Mouse (Mus musculus): ENCODE data around the gene Lpp. TPM values are rescaled to one million over a fixed set of nuclear protein-coding genes. Genes with fewer than 3 reads are reported as not detected.

Lpp gene
- total and polyA plus RNA-seq, 2 experiments from 2014 or later, result 7.9 to 15.9 TPM

DNA sequence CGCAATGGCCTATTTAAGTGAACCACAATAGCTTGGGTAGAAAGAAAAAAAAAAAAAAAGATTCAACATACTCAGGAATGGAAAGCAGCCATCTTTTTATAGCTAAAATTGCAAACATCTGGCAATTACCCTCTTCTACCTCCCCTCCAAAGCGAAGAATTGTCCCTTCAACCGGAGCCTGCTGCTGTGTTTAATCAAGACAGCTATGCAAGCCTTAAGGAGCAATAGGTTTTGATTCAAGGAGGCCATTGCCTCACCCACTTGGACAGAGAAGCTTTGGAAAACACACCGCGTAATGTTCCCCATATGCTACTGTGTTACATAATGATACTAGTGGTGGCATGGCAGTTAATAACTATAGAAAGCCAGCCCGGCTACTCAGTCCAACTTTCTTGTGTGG is 226.2 kb downstream of the Lpp start:
- 94% methylated on average over 6 of the region's 6 CpGs for WGBS

DNA sequence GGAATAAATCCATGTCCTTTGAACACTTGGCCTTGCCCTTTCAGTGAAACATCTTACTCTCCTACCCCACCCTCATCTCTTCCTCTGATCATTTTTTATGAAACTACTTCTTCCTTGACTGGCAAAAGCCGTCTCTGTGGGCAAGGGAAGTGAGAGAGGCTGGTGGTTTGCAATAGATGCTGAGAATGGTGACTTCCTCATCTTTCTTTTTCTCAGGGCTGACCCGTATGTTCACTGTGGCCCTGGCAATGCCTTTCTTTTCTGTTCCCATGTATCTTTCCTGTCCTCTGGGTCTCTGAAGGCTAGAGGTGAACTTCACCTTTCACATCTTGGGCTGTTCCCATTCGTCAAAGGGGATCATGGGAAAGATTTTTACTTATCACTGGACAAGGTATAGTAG is 226.7 kb downstream of the Lpp start:
- 87% methylated on average over 3 of the region's 3 CpGs for WGBS
- Histone ChIP-seq H3K9ac (replicated peaks; ENCODE audit: low read length, poor library complexity, severe bottlenecking) (no peak overlapping the region), H3K27me3 (ENCODE audit: insufficient read depth, low read length) (no peaks in the 10 kb centered on the region), H3K9me3 (ENCODE audit: low read length) (no peaks in the 10 kb centered on the region), H3K4me2 (ENCODE audit: low read depth, low read length, poor library complexity, severe bottlenecking) (no peak overlapping the region), H3K36me3 (ENCODE audit: insufficient read depth, low read length) (no peaks in the 10 kb centered on the region), H3K27ac (ENCODE audit: low read depth, low read length) (no peak overlapping the region), H3K4me1 (ENCODE audit: insufficient read depth, low read length) (peaks cover 9% of the 10 kb centered on the region; the same call in 1 of the 2 replicates), H3K4me3 (ENCODE audit: low read depth, low read length) (no peak overlapping the region)
- no peak for TF ChIP-seq CTCF (IDR thresholded peaks at IDR 0.05)
- DNase-seq (ENCODE audit: low spot score), result no peak
- ATAC-seq (ENCODE audit: low FRiP score), result no peak

More for the DNA sequence above, 226.2 kb downstream of the Lpp start:
- Histone ChIP-seq H3K36me3 (ENCODE audit: insufficient read depth, low read length) (no peaks in the 10 kb centered on the region), H3K4me3 (ENCODE audit: low read depth, low read length) (no peak overlapping the region), H3K27me3 (ENCODE audit: insufficient read depth, low read length) (no peaks in the 10 kb centered on the region), H3K9me3 (ENCODE audit: low read length) (no peaks in the 10 kb centered on the region), H3K4me2 (ENCODE audit: low read depth, low read length, poor library complexity, severe bottlenecking) (no peak overlapping the region), H3K27ac (ENCODE audit: low read depth, low read length) (no peak overlapping the region), H3K9ac (replicated peaks; ENCODE audit: low read length, poor library complexity, severe bottlenecking) (no peak overlapping the region), H3K4me1 (ENCODE audit: insufficient read depth, low read length) (peaks cover 5% of the 10 kb centered on the region; the same call in 1 of the 2 replicates)
- no peak for TF ChIP-seq CTCF (IDR thresholded peaks at IDR 0.05)
- ATAC-seq (ENCODE audit: low FRiP score) (no peak), DNase-seq (ENCODE audit: low spot score) (no peak)

DNA sequence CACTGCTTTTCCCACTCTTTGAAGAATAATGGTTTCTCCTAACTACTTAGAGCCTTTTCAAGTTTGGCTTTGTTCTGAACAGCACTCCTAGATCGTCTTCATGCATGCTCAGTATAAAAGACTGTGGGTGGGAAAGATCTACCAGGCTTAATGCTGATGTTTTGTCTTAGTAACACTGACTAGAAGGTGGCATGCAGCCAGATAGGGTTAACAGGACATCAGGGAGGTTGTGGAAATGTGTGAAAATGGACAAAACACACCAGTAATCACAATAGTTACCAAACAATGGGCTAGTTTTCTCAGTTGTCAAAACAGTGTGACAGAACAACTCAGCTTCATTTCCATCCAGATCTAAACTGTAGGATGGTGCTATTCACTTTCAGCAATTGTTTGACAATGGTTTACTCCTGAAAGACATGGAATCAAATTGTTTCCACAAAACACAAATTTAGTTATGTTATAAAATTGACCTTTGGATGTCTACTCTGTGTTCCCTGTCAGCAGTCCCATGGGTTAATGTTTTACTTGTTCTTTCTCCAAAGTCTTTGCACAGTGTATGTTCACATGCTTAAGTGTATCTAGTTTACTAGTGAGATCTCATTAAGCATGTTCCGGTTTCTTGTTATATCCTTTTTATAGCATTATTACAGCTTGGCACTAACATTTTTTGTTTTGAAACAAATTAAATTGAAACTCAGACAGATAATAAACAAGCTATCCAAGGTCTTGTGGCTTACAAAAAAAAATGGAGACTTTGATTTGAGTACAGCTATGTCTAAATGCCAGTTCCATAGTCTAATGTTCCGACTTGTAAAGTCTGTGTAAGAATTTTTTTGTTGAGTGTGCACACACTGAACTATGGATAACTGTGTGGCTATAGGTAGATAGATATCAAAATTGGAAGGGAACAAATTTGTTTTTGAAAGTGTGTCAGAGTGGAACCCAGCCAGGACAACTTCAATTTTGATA is 229.2 kb downstream of the Lpp start:
- Histone ChIP-seq H3K36me3 (ENCODE audit: insufficient read depth, low read length) (no peaks in the 10 kb centered on the region), H3K27ac (ENCODE audit: low read depth, low read length) (no peak overlapping the region), H3K4me3 (ENCODE audit: low read depth, low read length) (no peak overlapping the region), H3K4me2 (ENCODE audit: low read depth, low read length, poor library complexity, severe bottlenecking) (no peak overlapping the region), H3K9me3 (ENCODE audit: low read length) (no peaks in the 10 kb centered on the region), H3K4me1 (ENCODE audit: insufficient read depth, low read length) (peaks cover 10% of the 10 kb centered on the region; the same call in 1 of the 2 replicates), H3K9ac (replicated peaks; ENCODE audit: low read length, poor library complexity, severe bottlenecking) (no peak overlapping the region), H3K27me3 (ENCODE audit: insufficient read depth, low read length) (no peaks in the 10 kb centered on the region)
- 66% methylated on average over 3 of the region's 3 CpGs for WGBS
- TF ChIP-seq CTCF (IDR thresholded peaks at IDR 0.05), result no peak
- no peak for DNase-seq (ENCODE audit: low spot score)
- ATAC-seq (ENCODE audit: low FRiP score), result no peak

DNA sequence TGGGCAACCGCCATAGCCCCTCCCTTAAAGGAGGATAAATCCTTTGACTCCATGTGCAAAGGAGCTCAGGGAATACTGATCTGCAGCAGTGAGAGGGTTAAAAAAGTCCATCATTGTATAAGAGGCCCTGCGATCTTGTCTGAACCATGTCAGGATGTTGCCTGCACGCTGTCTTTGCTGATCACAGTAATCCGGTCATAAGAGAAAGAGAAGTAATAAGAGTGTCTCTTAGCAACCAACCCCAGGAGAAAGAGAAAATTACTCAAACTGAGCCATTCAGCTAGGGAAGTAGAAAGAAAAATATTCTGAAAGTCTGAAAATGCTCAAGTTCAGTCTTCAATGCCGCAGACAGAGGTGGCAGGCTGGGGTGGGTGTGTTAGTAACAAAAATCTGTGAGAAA is 231.0 kb downstream of the Lpp start:
- DNase-seq (ENCODE audit: low spot score) (peak; percentile 24), ATAC-seq (ENCODE audit: low FRiP score) (no peak)
- Histone ChIP-seq H3K36me3 (ENCODE audit: insufficient read depth, low read length) (no peaks in the 10 kb centered on the region), H3K4me1 (ENCODE audit: insufficient read depth, low read length) (peaks cover 10% of the 10 kb centered on the region; the same call in 1 of the 2 replicates), H3K27me3 (ENCODE audit: insufficient read depth, low read length) (no peaks in the 10 kb centered on the region), H3K27ac (ENCODE audit: low read depth, low read length) (no peak overlapping the region), H3K9ac (replicated peaks; ENCODE audit: low read length, poor library complexity, severe bottlenecking) (no peak overlapping the region), H3K9me3 (ENCODE audit: low read length) (no peaks in the 10 kb centered on the region), H3K4me2 (ENCODE audit: low read depth, low read length, poor library complexity, severe bottlenecking) (peak overlapping the region; percentile 15; the same call in 1 of the 2 replicates), H3K4me3 (ENCODE audit: low read depth, low read length) (no peak overlapping the region)
- 11% methylated on average over 5 of the region's 5 CpGs for WGBS
- TF ChIP-seq CTCF (IDR thresholded peaks at IDR 0.05), result no peak

DNA sequence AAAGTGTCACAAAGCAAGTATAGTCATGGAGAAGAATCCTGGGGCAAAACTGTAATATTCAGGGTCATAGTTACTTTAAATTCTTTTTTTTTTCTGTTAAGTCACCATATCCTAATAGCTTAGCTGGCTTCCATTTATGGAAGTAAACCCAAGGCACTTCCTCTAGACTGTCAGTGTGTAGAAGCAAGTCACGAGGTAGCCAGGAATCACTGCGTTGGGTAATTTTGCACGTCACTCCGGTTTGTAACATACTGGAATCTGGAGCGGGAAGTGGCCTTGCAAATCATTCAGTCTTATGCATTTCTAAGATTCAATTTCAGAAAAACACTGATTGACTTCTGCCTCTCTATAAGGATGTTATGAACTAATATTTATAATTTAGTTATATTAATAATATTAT is 232.3 kb downstream of the Lpp start:
- H3K9me3 ChIP-seq (ENCODE audit: low read length), result no peaks in the 10 kb centered on the region
- H3K4me1 ChIP-seq (ENCODE audit: insufficient read depth, low read length), result peaks cover 10% of the 10 kb centered on the region; the same call in 1 of the 2 replicates
- H3K27ac ChIP-seq (ENCODE audit: low read depth, low read length), result no peak overlapping the region
- WGBS, result 86% methylated on average over 5 of the region's 5 CpGs
- no peak overlapping the region for H3K4me3 ChIP-seq (ENCODE audit: low read depth, low read length)
- DNase-seq (ENCODE audit: low spot score) (no peak), ATAC-seq (ENCODE audit: low FRiP score) (no peak)
- no peak for TF ChIP-seq CTCF (IDR thresholded peaks at IDR 0.05)
- H3K36me3 ChIP-seq (ENCODE audit: insufficient read depth, low read length), result no peaks in the 10 kb centered on the region
- no peaks in the 10 kb centered on the region for H3K27me3 ChIP-seq (ENCODE audit: insufficient read depth, low read length)
- H3K4me2 ChIP-seq (ENCODE audit: low read depth, low read length, poor library complexity, severe bottlenecking), result no peak overlapping the region
- no peak overlapping the region for H3K9ac ChIP-seq (replicated peaks; ENCODE audit: low read length, poor library complexity, severe bottlenecking)

DNA sequence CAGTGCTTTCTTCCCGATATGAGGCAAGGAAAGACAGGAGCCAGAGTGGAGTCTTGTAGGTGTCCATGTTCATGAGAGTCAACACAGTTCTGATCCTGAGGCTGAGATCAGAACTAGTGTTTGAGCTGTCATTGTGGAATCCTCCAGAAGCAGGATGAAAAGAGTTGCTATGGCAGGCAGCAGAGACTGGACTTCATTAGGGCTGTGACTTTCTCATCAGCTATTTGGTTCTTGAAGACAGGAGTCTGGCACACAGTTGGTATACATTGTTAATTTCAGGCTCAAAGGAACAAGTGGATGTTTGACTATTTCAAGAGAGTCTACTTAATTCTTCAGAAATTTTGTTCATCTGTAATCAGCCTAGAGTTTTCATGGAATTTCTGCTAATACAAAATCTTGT is 235.5 kb downstream of the Lpp start:
- no peaks in the 10 kb centered on the region for H3K36me3 ChIP-seq (ENCODE audit: insufficient read depth, low read length)
- H3K9ac ChIP-seq (replicated peaks; ENCODE audit: low read length, poor library complexity, severe bottlenecking), result no peak overlapping the region
- no peaks in the 10 kb centered on the region for H3K27me3 ChIP-seq (ENCODE audit: insufficient read depth, low read length)
- H3K27ac ChIP-seq (ENCODE audit: low read depth, low read length), result no peak overlapping the region
- no peak overlapping the region for H3K4me2 ChIP-seq (ENCODE audit: low read depth, low read length, poor library complexity, severe bottlenecking)
- H3K4me3 ChIP-seq (ENCODE audit: low read depth, low read length), result no peak overlapping the region
- no peak for TF ChIP-seq CTCF (IDR thresholded peaks at IDR 0.05)
- DNase-seq (ENCODE audit: low spot score), result no peak
- ATAC-seq (ENCODE audit: low FRiP score), result no peak
- no peaks in the 10 kb centered on the region for H3K9me3 ChIP-seq (ENCODE audit: low read length)
- 78% methylated on average over 1 of the region's 1 CpGs for WGBS
- peaks cover 10% of the 10 kb centered on the region; the same call in 1 of the 2 replicates for H3K4me1 ChIP-seq (ENCODE audit: insufficient read depth, low read length)
